Mouse (Mus musculus) hindbrain, embryonic 10.5 days (tissue): ENCODE results near the gene Fscn1. TPM values are rescaled to one million over a fixed set of nuclear protein-coding genes. Genes with fewer than 3 reads are reported as not detected.

Experiments
- DNase-seq: peaks from one replicate; pipeline ENCODE4 v3.0.0-alpha.2; 2017; ENCODE audit warnings: low spot score
- H3K27ac ChIP-seq: fragments of 300-500 bp; sonication (generic); 2 replicates; pipeline ENCODE4 v1.5.1; 2016; ENCODE audit warnings: mild to moderate bottlenecking, moderate library complexity
- H3K27me3 ChIP-seq: fragments of 300-500 bp; sonication (generic); 2 replicates; pipeline ENCODE4 v1.6.1; 2016; ENCODE audit warnings: mild to moderate bottlenecking; ENCODE audit not compliant: poor library complexity, insufficient read depth, severe bottlenecking
- H3K36me3 ChIP-seq: fragments of 300-500 bp; sonication (generic); 2 replicates; pipeline ENCODE4 v1.6.1; 2016; ENCODE audit warnings: mild to moderate bottlenecking, moderate library complexity
- H3K4me1 ChIP-seq: fragments of 300-500 bp; sonication (generic); replicated peaks from 2 replicates; pipeline ENCODE4 v1.6.1; 2016; ENCODE audit warnings: mild to moderate bottlenecking
- H3K4me3 ChIP-seq: fragments of 300-500 bp; sonication (generic); 2 replicates; pipeline ENCODE4 v1.5.1; 2016; ENCODE audit warnings: mild to moderate bottlenecking, moderate library complexity
- H3K9me3 ChIP-seq: fragments of 300-500 bp; sonication (generic); 2 replicates; pipeline ENCODE4 v1.6.1; 2016; ENCODE audit warnings: mild to moderate bottlenecking, moderate library complexity
- WGBS: fragments of 180-500 bp; shearing (Covaris S2); methylation state at CpG from one replicate; pipeline ENCODE4 v1.1.7; 2016; 5-methylcytosine and 5-hydroxymethylcytosine counted together
- polyA plus RNA-seq: library from polyadenylated mRNA; unstranded; fragments of >200 nt; fragmentation: Nextera tagmentation; extraction: Ambion mirVana; gene quantifications from 2 replicates; pipeline ENCODE4 v1.2.1, GENCODE M21; 2016

The Fscn1 gene
- polyA plus RNA-seq: 757 and 846 TPM in 2 replicates

- H3K4me3 ChIP-seq: peak within 1 kb of the TSS; percentile 100
- no peaks in the 10 kb centered on the region for H3K9me3 ChIP-seq
- H3K27me3 ChIP-seq: peaks cover 23% of the 10 kb centered on the region
- H3K36me3 ChIP-seq: peaks cover 23% of the 10 kb centered on the region
- WGBS: 8% methylated on average over 44 of the region's 44 CpGs
- peak within 1 kb of the TSS; percentile 100 for H3K27ac ChIP-seq
- peaks cover 45% of the 10 kb centered on the region for H3K4me1 ChIP-seq
- DNase-seq: peak; percentile 95
These were observed at the start of gene Fscn1 for GRCm38 (mm10) chr5:142959576-142960556. TSS of gene Fscn1 (plus strand) at chr5:142960343.

GRCm38 (mm10) chr5:142911629-142912028 lies 48.5 kb upstream of the Fscn1 start:
- no peaks in the 10 kb centered on the region for H3K9me3 ChIP-seq
- no peaks in the 10 kb centered on the region for H3K36me3 ChIP-seq
- WGBS: 84% methylated on average over 2 of the region's 2 CpGs
- H3K27me3 ChIP-seq: no peaks in the 10 kb centered on the region
- H3K4me3 ChIP-seq: no peak overlapping the region
- H3K4me1 ChIP-seq: peaks cover 39% of the 10 kb centered on the region
- H3K27ac ChIP-seq: no peak overlapping the region
- DNase-seq: no peak

GRCm38 (mm10) chr5:142912320-142912719 lies 47.8 kb upstream of the Fscn1 start:
- 88% methylated on average over 3 of the region's 3 CpGs for WGBS
- Histone ChIP-seq H3K4me3 (no peak overlapping the region), H3K4me1 (peaks cover 33% of the 10 kb centered on the region), H3K27ac (no peak overlapping the region), H3K9me3 (no peaks in the 10 kb centered on the region), H3K27me3 (no peaks in the 10 kb centered on the region), H3K36me3 (no peaks in the 10 kb centered on the region)
- DNase-seq: no peak

- H3K4me1 ChIP-seq: peaks cover 29% of the 10 kb centered on the region
- no peaks in the 10 kb centered on the region for H3K9me3 ChIP-seq
- no peaks in the 10 kb centered on the region for H3K27me3 ChIP-seq
- no peak overlapping the region for H3K27ac ChIP-seq
- DNase-seq: no peak
- WGBS: 85% methylated on average over 4 of the region's 4 CpGs
- no peaks in the 10 kb centered on the region for H3K36me3 ChIP-seq
- no peak overlapping the region for H3K4me3 ChIP-seq
These were observed 47.4 kb upstream of the Fscn1 start for GRCm38 (mm10) chr5:142912739-142913138.

- no peaks in the 10 kb centered on the region for H3K27me3 ChIP-seq
- peaks cover 4% of the 10 kb centered on the region for H3K4me1 ChIP-seq
- H3K27ac ChIP-seq: no peak overlapping the region
- no peaks in the 10 kb centered on the region for H3K36me3 ChIP-seq
- H3K4me3 ChIP-seq: no peak overlapping the region
- 89% methylated on average over 11 of the region's 11 CpGs for WGBS
- DNase-seq: no peak
- no peaks in the 10 kb centered on the region for H3K9me3 ChIP-seq
These were observed 44.9 kb upstream of the Fscn1 start for GRCm38 (mm10) chr5:142915231-142915630.

GRCm38 (mm10) chr5:142916593-142916992 lies 43.5 kb upstream of the Fscn1 start:
- H3K4me3 ChIP-seq: no peak overlapping the region
- 80% methylated on average over 7 of the region's 7 CpGs for WGBS

GRCm38 (mm10) chr5:142917402-142917801 lies 42.7 kb upstream of the Fscn1 start:
- Histone ChIP-seq H3K36me3 (no peaks in the 10 kb centered on the region), H3K4me1 (0 out of 2 replicates have a peak, but pooled peaks cover 6% of the 10 kb centered on the region), H3K27ac (no peak overlapping the region), H3K4me3 (no peak overlapping the region), H3K9me3 (no peaks in the 10 kb centered on the region), H3K27me3 (no peaks in the 10 kb centered on the region)
- no peak for DNase-seq
- 93% methylated on average over 8 of the region's 8 CpGs for WGBS

More at GRCm38 (mm10) chr5:142916593-142916992, 43.5 kb upstream of the Fscn1 start:
- Histone ChIP-seq H3K9me3 (no peaks in the 10 kb centered on the region), H3K27me3 (no peaks in the 10 kb centered on the region), H3K4me1 (0 out of 2 replicates have a peak, but pooled peaks cover 8% of the 10 kb centered on the region), H3K27ac (no peak overlapping the region), H3K36me3 (no peaks in the 10 kb centered on the region)
- no peak for DNase-seq

GRCm38 (mm10) chr5:142920311-142921073 lies 39.7 kb upstream of the Fscn1 start:
- 71% methylated on average over 8 of the region's 8 CpGs for WGBS
- Histone ChIP-seq H3K36me3 (no peaks in the 10 kb centered on the region), H3K27me3 (no peaks in the 10 kb centered on the region), H3K27ac (no peak overlapping the region), H3K9me3 (no peaks in the 10 kb centered on the region), H3K4me3 (no peak overlapping the region), H3K4me1 (0 out of 2 replicates have a peak, but pooled peaks cover 11% of the 10 kb centered on the region)
- no peak for DNase-seq

- Histone ChIP-seq H3K4me1 (peaks cover 16% of the 10 kb centered on the region), H3K4me3 (no peak overlapping the region), H3K27me3 (no peaks in the 10 kb centered on the region), H3K9me3 (no peaks in the 10 kb centered on the region), H3K27ac (no peak overlapping the region), H3K36me3 (no peaks in the 10 kb centered on the region)
- DNase-seq: no peak
- 80% methylated on average over 6 of the region's 6 CpGs for WGBS
These were observed 39.1 kb upstream of the Fscn1 start for GRCm38 (mm10) chr5:142921074-142921459.

GRCm38 (mm10) chr5:142922251-142922650 lies 37.9 kb upstream of the Fscn1 start:
- Histone ChIP-seq H3K27me3 (no peaks in the 10 kb centered on the region), H3K9me3 (no peaks in the 10 kb centered on the region), H3K4me1 (peaks cover 26% of the 10 kb centered on the region), H3K27ac (no peak overlapping the region), H3K36me3 (no peaks in the 10 kb centered on the region), H3K4me3 (no peak overlapping the region)
- WGBS: 87% methylated on average over 5 of the region's 5 CpGs
- no peak for DNase-seq

- 84% methylated on average over 3 of the region's 3 CpGs for WGBS
- Histone ChIP-seq H3K36me3 (no peaks in the 10 kb centered on the region), H3K9me3 (no peaks in the 10 kb centered on the region), H3K4me3 (no peak overlapping the region), H3K27me3 (peaks cover 12% of the 10 kb centered on the region), H3K27ac (no peak overlapping the region), H3K4me1 (peaks cover 33% of the 10 kb centered on the region)
- no peak for DNase-seq
These were observed 36.4 kb upstream of the Fscn1 start for GRCm38 (mm10) chr5:142923781-142924180.

- Histone ChIP-seq H3K36me3 (no peaks in the 10 kb centered on the region), H3K27me3 (peaks cover 18% of the 10 kb centered on the region), H3K4me3 (no peak overlapping the region), H3K4me1 (peaks cover 40% of the 10 kb centered on the region), H3K27ac (0 out of 2 replicates have a peak overlapping the region, but pooled peaks have one; percentile 35), H3K9me3 (no peaks in the 10 kb centered on the region)
- no peak for DNase-seq
- WGBS: 82% methylated on average over 12 of the region's 12 CpGs
These were observed 35.7 kb upstream of the Fscn1 start for GRCm38 (mm10) chr5:142924336-142924959.
